Mouse (Mus musculus) frontal cortex, postnatal 36 days (tissue): ENCODE results near the gene Olfr944.

Source experiments
- DNase-seq, 2 experiments: peaks; one replicate each; pipeline ENCODE4 v3.0.0; 2022; ENCODE audit warnings: low spot score in 2 of 2

Gene Olfr944

GRCm38 (mm10) chr9:39201620-39202019 is at the start of gene Olfr944:
Olfr944 (plus strand) TSS chr9:39201920.
- no peak for DNase-seq

- no peak for DNase-seq
Measured at GRCm38 (mm10) chr9:39152401-39152800, 49.3 kb upstream of the Olfr944 start.

GRCm38 (mm10) chr9:39166004-39166403 is 35.7 kb upstream of the Olfr944 start, which contains the start of gene Olfr943:
Olfr943 (plus strand) TSS chr9:39166304.
- DNase-seq: no peak

GRCm38 (mm10) chr9:39249894-39250293 is 48.2 kb downstream of the Olfr944 start, which contains the start of gene Olfr1537:
Olfr1537 (minus strand) TSS chr9:39249994.
- DNase-seq: no peak
